Mouse (Mus musculus) ES-E14 (cell line): ENCODE data around the gene Ramp3.

Experiments
- CHD2 ChIP-seq: IDR thresholded peaks from 2 replicates; pipeline ENCODE4 v1.6.1; 2014; ENCODE audit warnings: mild to moderate bottlenecking, low read depth, low read length, inconsistent platforms
- HCFC1 ChIP-seq: IDR thresholded peaks from 2 replicates; pipeline ENCODE4 v1.6.1; 2012; ENCODE audit warnings: low read length, inconsistent platforms, borderline replicate concordance; ENCODE audit not compliant: insufficient read depth
- MAFK ChIP-seq: IDR thresholded peaks from 2 replicates; pipeline ENCODE4 v1.6.1; 2014; ENCODE audit warnings: mild to moderate bottlenecking, low read depth, low read length, inconsistent platforms; ENCODE audit not compliant: insufficient read depth
- ZC3H11A ChIP-seq: IDR thresholded peaks from 2 replicates; pipeline ENCODE4 v1.6.1; 2012; ENCODE audit warnings: low read depth, mild to moderate bottlenecking, inconsistent platforms, low read length, borderline replicate concordance
- ZNF384 ChIP-seq: IDR thresholded peaks from 2 replicates; pipeline ENCODE4 v1.6.1; 2012; ENCODE audit warnings: low read depth, low read length, inconsistent platforms

GRCm38 (mm10) chr11:6658271-6658670 is at the start of gene Ramp3:
- TF ChIP-seq ZNF384 (no peak), CHD2 (no peak), HCFC1 (no peak), ZC3H11A (no peak), MAFK (no peak)
